Mouse (Mus musculus) c-Kit-positive CD71-positive TER-119-positive erythroid progenitor cells, embryonic 14.5 days (primary cell): Measurements from ENCODE around the gene Mrpl19.

ENCODE experiments used
- DNase-seq: peaks from one replicate; pipeline ENCODE4 v3.0.0-alpha.2; 2013; ENCODE audit warnings: low spot score

Mrpl19 gene

GRCm38 (mm10) chr6:81929402-81929801 lies 36.4 kb downstream of the Mrpl19 start:
- DNase-seq: no peak

- DNase-seq: peak; percentile 4
These were observed 41.5 kb downstream of the Mrpl19 start for GRCm38 (mm10) chr6:81924304-81924703.

DNA sequence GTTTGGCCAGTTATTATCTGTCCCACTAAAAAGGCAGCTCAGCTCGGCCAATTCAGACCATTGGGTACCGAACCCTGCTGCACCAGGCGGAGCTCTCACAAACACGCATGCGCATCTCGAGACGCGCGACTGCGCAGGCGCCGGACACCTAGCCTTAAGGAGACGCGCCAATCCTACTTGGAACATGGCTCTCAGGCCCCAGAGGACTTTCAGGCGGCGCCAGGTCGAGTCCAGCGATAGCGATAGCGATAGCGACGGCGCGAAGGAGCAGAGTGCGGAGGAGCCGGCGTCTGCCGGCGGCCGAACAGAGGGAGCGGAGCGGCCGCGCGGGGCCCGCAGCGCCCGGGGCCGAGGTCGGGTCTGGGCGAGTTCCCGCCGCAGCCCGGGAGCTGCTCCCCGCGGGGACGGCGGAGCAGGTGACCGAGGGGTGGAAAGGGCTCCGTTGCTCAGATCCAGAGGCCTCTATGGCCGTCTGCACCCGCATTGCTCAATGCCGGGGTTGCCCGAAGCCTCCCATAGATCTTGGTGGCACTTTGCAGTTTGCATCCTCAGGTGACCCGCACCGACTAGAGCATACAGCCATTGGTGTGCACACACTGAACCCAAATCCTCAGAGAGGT lies 42.1 kb downstream of the Mrpl19 start, which contains the start of gene Gcfc2:
Gcfc2 (plus strand) TSS at position 147 of the 620 bp plus-strand sequence.
- DNase-seq: peak; percentile 90

DNA sequence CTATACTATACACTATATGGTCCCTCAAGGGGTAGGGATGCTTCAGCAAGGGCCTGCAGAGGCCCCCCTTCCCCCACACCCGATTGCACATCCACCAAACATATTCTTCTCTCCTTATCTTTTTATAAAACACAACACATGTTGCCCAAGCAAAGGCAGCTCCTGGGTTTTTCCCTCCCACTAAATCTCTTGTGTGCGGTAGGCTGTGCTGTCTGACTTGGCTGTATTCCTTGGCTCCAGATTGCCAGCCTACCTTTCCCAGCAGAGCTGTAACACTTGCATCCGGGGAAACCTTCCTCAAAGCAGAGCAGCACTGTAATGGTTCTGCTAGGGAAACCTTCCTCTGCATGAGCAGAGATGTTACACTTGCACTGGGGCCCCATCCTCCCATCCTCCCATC lies 53.6 kb downstream of the Mrpl19 start:
- DNase-seq: no peak

GRCm38 (mm10) chr6:81911713-81912112 lies 54.0 kb downstream of the Mrpl19 start:
- DNase-seq: no peak

DNA sequence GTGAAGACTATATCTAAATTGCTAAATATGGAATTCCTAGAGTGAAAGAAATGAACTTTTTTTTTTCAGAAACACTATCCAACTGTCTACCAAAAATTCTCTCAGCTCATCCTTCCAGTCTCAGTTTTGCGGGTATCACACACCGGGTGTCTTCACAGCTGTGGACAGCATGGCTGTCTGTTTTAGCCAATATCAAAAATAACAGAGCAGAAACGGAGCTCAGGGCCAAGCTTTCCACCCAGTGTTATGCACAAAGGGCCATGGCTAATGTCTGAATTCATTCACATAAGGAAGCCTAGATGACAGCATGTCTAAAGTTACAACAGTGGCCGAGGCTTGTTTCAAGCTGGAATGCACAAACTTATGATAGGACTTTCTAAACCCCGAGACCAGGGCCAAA lies 54.5 kb downstream of the Mrpl19 start:
- no peak for DNase-seq

DNA sequence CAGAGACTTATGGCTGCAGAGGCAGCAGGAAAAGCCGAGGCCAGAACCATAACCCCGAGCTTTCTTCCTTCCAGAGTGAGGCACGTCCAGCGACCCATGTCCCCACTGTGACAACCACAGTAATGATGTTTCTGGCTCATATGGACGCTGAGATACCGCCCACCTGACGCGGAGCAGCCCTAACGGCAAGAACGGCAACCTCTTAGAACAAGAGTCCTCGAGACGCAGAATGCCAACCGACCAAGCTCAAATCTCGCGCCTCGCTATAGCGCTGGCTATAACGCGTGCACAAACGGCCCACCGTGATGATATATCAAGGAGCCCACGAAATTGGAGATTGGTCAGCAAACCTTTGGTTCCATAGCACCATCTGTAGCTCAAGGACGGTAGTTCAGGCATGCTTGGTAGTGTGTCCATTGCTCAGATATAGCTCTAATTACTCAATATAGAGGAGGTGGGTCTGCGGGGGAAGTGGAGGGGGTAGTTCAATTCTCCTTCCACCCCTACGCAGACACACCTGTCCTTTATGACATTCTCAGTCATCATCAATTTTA lies 55.4 kb downstream of the Mrpl19 start:
- no peak for DNase-seq
